Mouse (Mus musculus) gonadal fat pad, adult 2 months (tissue): Measurements from ENCODE around the gene Sgpp2. TPM values are rescaled to one million over a fixed set of nuclear protein-coding genes. Genes with fewer than 3 reads are reported as not detected.

Experiments used
- DNase-seq: peaks from one replicate; pipeline ENCODE4 v3.0.0-alpha.2; 2012; ENCODE audit warnings: low read depth
- polyA plus RNA-seq: library from polyadenylated mRNA; depleted of rRNA; stranded (reverse); fragments of >200 nt; gene quantifications from 2 replicates; pipeline ENCODE4 v1.2.3, GENCODE M21; 2012

The Sgpp2 gene
- polyA plus RNA-seq, 1 experiment = 0.61 TPM

DNA sequence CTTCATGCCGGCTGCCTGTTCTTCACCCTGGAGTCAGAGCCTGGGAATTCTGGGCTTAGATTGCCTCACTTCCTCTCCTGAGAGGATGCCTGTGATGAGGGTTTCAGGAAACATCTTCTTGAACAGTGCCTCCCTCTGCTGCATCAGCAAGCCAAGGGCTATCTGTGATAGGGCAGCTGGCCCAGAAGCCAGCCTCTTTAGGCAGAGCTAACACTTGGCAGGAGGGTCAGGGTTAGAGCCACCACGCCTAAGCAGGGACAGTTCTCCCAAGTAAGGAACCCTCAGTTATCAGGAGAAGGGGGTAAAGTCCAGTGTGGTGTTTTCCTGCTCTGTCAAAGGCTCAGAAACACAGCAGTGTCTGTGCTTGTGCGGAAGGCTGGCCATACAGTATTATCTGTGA lies 89.6 kb downstream of the Sgpp2 start:
- DNase-seq = no peak

- no peak for DNase-seq
Observed at GRCm38 (mm10) chr1:78401413-78401812, 91.3 kb downstream of the Sgpp2 start.

DNA sequence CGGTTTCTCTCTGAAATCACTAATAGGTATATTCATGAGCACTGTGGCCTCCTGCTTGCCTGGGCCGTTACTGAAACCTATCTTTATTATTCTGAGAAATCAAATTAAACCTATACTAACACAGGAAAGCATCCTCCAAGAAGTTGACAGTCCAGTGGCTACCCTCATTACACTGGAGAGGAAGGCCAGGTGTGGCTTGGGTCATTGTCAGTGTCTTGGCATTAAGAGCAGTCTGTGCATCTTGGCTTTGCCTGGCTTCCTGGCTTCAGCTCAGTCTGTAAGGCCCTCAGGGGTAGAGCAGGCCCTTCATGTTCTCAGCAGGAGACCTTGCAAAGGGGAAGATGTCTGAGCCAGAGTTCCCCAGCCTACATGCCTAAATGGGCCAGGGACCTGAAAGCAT lies 99.3 kb downstream of the Sgpp2 start:
- no peak for DNase-seq

- no peak for DNase-seq
Observed at GRCm38 (mm10) chr1:78412668-78413067, 102.5 kb downstream of the Sgpp2 start.

GRCm38 (mm10) chr1:78414421-78414820 lies 104.3 kb downstream of the Sgpp2 start:
- no peak for DNase-seq

DNA sequence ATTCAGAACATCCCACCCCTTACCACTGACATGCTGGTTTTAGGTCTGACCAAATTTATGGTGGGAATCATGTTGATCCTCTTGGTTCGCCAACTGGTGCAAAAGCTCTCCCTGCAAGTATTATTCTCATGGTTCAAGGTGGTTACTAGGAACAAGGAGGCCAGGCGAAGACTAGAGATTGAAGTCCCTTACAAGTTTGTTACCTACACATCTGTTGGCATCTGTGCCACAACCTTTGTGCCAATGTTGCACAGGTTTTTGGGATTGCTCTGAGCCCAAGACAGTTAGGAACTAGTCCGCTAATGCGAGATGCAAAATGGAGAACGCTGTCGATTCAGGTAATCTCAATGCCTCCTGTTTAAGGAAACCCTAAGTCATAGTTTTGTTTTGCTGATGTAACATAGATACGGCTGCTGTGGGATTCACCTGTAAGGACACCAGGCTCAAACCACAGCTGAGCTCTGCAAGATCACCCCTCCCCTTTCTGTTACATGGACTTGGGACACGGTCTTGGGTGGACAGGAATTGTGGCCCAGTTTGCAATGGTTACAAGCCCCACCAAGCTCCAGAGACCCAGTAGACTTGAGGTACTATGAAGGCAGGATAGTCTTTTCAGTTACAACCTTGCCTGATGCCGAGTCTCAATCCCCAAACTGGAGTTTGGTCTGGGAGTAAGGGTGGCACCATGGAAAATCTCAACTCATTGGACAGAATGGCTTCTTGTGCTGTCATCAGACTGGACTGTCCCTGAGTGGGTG lies 107.2 kb downstream of the Sgpp2 start:
- DNase-seq = no peak

GRCm38 (mm10) chr1:78419593-78419992 lies 109.4 kb downstream of the Sgpp2 start:
- no peak for DNase-seq

GRCm38 (mm10) chr1:78420271-78420670 lies 110.1 kb downstream of the Sgpp2 start:
- no peak for DNase-seq

- no peak for DNase-seq
Observed at GRCm38 (mm10) chr1:78421749-78422148, 111.6 kb downstream of the Sgpp2 start.

- DNase-seq = no peak
Observed at GRCm38 (mm10) chr1:78422576-78422975, 112.4 kb downstream of the Sgpp2 start.

DNA sequence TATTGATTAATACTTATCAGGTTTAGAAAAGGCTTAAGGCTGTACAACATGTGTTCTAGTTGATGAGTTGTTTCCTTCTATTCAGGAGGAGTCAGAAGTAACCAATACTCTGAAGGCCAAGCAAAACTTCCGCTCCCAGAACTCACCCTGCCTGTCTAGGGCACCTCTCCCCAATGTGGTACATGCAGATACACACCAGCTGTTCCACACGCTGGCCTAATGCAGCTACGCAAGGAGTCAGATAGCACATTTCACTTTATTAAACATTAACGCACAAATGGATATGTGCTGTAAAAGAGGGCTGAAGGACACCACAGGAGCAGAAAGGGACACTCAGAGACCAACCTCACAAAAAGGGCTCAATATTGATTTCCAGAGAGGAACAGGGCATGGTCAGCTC lies 114.7 kb downstream of the Sgpp2 start:
- no peak for DNase-seq

DNA sequence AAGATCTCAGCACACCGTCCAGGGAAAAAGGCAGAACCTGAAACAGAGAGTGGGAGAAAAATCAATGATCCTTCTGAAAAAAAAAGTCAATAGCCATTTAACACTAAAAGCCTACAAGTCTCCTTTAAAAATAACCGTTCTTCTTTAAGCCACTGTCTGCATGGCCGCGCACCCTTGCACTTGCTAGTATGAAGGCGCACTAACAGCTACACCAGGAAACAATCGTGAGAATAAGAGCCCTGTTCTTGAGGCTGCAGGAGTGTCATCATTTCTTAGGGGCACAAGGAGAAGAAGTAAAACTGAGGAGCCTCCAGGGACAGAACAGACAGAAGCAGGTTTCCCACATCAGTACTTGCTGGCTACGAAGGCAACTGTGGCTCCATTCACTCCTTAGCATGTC lies 115.2 kb downstream of the Sgpp2 start:
- no peak for DNase-seq

DNA sequence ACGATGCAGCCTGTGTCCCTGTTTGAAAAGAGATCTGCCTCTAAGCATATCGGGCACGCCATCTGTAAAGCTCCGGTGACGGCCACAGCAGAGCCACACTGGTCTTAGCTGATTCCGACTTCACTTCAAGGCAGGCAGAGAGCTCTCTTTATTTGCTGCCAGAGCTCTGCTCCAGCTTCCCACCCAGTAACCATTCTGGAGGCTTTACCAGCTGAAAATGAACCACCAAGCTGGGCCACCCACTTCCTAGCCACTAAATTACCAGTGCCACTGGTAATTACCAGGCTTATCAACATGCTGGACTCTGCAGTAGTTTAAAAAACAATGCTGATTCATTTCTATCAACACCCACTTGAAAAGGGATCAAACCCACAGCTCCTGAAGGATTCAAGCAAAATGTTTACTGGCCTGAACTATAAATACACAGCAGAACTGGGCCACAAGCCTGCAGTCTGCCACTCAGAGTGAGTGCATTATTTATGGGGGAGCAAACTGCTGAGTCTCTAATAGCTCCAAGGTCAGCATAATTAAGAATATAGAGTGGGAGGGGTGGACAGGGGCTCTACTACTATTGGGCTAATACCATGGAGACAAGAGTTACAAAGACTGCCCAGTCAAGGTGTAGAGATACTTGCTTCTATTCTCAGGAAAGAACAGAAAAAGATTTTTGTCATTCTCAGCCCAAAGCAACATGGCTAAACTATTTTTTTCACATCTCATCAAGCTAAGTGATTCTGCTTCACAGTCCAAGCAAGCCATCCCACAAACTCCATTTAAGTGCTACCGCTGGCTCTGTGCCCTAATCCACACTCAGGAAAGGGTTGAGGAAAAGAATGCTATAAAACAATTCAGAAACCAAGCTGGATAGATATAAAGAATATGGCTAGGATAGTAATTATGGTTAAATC lies 115.9 kb downstream of the Sgpp2 start:
- no peak for DNase-seq

DNA sequence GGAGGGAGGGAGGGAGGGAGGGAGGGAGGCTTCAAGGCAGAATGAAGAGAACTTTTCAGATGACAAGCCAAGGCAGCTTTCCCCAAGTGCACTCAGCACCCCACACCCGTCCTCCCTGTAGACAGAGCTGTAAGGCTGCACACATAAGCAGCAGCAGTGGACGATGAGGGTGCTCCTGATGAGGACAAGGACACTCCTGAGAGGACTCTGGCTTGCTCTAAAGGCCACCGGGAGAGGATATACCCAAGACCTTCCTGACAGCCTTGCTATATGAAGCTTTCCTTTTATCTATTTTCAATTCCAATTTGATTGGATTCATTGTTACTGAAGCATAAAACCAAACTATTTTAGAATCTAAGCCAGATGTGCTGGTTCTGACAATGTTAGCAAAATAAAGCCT lies 116.7 kb downstream of the Sgpp2 start:
- DNase-seq = no peak

DNA sequence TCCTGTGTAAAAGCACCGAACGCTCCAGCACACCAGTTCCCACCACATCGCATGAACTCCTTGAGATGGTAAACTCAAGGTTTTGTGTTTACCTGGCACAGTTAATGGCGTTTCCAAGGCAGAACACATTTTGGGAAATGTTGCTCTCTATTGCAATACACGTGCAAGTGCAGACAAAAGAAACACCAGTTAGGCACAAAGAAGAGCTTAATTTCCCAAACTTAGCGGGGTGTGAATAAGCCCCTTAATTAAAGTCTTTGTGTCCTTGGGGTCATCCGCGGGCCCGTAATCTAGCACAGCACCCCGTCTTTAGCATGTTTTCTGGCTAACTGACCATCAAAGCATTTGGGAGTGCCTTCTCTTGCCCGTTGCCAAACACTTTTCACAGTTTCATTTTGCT lies 118.7 kb downstream of the Sgpp2 start:
- no peak for DNase-seq

DNA sequence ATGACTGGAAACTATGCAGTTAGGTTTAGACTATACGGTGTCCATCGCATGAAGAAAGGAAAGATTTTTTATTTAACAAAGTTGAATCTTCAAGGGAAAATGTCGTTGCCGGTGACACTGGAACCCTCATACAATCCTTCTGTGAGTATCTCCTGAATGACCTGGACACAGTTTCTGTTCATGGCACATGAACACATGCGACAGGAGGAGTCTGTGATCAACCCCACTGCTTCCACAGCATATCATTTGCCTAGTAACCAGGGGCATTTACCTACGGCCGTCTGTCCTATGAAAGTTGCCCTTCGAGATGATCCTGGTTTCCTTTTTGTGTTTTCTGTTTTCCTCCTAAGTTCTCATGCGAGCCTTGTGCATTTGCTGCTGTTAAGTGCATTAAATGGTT lies 123.3 kb downstream of the Sgpp2 start:
- no peak for DNase-seq

DNA sequence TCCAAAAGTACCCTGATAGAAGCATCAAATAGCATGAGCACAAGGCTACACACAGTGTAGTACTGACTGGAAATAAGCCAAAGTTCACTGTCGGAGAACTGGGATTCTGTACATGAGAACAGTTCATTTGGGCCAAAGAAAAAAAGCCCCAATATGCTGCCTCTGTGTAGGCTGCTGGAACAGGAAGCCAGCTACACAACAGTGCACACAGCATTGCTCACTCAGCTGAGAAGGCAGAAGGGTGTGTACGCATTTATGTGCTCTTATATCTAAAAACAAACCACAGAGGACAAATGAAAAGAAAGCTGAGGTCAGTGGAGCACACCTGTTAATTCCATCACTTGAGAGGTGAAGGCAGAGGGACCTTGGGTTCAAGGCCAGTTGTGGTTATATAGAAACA lies 125.8 kb downstream of the Sgpp2 start:
- no peak for DNase-seq

- DNase-seq = no peak
Observed at GRCm38 (mm10) chr1:78436445-78436844, 126.3 kb downstream of the Sgpp2 start.

DNA sequence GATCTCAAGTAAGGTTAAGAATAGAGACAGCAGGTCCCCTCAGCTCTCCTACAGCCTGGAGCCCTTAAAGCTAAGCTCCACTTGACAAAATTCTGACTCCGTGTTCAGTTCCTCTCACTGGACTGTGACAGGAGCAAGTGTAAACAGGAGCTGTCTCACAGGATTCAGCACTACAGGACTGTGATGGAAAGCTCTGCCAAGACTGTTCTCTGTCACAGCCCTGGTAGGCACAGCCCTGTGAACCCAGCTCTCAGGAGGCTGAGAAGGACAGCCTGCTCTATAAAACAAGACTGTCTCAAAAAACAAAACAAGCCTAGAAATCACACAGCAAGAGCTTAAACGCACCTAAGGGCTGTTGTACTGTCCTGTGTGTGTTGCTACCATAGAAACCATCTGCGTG lies 127.0 kb downstream of the Sgpp2 start:
- no peak for DNase-seq

GRCm38 (mm10) chr1:78440716-78441115 lies 130.6 kb downstream of the Sgpp2 start:
- DNase-seq = no peak

DNA sequence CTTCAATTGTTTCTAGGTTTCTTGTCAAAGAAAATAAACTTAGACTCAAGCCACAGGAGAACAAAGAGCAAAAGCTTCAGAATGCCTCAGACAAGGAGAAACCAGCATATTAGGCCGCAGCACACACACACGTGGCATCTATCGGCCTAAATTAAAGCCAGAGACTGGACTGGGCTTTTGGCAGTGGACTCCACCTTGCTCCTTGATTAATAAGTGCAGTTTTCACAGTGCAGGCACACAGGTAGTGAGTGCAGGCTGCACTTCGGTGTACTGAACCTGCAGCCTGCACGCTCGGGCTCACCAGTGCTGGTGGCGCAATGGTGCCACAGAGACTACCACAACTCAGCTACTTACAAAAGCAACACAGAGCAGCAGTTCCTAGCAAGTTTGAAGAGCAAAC lies 132.9 kb downstream of the Sgpp2 start:
- DNase-seq = no peak

DNA sequence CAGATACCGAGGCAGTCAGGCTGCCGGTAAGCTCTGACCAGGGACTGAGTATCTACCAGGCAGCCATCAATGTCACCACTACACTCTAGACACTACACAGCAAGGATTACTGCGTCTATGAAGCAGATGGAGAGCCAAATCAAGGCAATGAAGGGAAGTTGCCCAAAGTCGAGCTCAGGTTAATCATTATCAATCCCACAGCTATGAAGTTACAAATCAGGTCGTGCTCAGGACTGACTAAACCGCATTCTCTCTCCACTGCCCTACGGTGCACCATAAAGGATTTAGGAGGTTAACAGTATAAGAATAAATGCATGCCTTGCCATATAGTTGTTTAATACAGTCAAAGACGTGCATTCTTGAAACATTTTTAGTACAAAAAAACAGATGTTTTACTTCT lies 136.1 kb downstream of the Sgpp2 start:
- no peak for DNase-seq

DNA sequence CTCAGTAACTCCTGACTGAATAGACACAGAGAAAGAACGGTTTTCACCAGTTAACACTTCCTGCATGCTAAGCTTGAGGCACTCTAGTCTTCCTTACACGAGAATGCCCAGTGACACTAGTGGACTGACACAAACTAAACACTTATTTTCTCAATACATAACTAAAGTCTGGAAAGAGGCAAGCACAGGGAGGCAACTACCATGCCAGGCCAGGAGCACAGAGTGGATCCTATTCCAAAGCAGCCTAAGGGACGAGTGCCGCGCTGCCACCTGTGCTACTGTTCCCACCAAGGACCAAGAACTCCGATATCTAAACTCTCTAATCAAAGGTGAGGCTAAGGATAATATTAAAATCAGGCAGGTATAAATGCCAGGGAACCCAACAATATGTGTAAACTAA lies 136.6 kb downstream of the Sgpp2 start:
- no peak for DNase-seq
